Mouse (Mus musculus) C2C12 (cell line): ENCODE measurements around the gene Mmp24.

Experiments used
- CTCF ChIP-seq: IDR thresholded peaks from one replicate; pipeline ENCODE4 v1.5.1; 2011; ENCODE audit not compliant: control insufficient read depth, insufficient read depth, insufficient read length
- MAX ChIP-seq: IDR thresholded peaks from one replicate; pipeline ENCODE4 v1.6.1; 2011; ENCODE audit warnings: mild to moderate bottlenecking, control low read depth

- TF ChIP-seq CTCF: no peak
- TF ChIP-seq MAX: no peak
Observed at GRCm38 (mm10) chr2:155779506-155779905, 4.4 kb downstream of the Mmp24 start.
